Mouse (Mus musculus) heart, adult 8-10 months (tissue): Measurements from ENCODE around the gene Foxn3. TPM values are rescaled to one million over a fixed set of nuclear protein-coding genes. Genes with fewer than 3 reads are reported as not detected.

Experiments used
- DNase-seq: peaks from one replicate; pipeline ENCODE4 v3.0.0; 2022; ENCODE audit warnings: low spot score
- total RNA-seq, 4 experiments: library from RNA; stranded (reverse); gene quantifications; 2 replicates each; pipeline ENCODE4 v1.2.4; 2022

The Foxn3 gene
- total RNA-seq, 4 experiments from 2014 or later = 98.7 to 128 (median 104) TPM

DNA sequence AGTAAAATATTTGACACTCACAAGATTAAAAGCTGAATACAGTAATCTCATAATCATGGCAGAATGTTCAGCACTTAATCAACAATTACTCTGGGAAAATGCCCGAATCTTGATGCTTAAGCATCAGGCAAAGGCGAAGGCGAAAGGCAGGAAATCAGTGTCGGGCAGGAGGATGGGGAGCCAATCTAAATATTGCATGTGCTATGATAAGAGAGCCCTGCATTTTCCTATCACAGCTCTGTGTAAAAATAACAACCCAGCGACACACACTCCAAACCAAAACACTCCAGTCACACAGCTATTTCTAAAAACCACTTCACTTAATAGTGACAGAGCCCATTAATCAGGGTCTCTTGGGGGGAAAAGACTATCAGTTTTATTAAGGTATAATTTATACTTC lies 305.8 kb downstream of the Foxn3 start:
- no peak for DNase-seq

DNA sequence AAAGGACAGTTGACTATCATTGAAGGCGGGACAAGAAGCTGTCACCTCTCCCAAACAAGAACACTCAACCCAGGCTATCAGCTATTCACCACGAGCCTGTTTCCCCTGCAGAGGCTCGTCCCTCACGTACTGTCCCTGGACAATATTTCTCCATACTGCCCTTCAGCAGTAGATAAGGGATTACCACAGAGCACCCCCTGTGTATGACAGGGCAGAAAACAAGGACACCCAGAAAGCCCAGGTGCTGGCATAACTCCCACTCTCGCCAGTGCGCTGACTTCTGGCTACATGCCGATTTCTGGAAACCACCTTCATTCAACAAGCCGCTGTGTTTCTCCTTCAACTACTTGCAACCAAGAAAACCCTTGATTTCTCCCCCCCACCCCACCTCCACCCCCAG lies 306.4 kb downstream of the Foxn3 start:
- DNase-seq = no peak

DNA sequence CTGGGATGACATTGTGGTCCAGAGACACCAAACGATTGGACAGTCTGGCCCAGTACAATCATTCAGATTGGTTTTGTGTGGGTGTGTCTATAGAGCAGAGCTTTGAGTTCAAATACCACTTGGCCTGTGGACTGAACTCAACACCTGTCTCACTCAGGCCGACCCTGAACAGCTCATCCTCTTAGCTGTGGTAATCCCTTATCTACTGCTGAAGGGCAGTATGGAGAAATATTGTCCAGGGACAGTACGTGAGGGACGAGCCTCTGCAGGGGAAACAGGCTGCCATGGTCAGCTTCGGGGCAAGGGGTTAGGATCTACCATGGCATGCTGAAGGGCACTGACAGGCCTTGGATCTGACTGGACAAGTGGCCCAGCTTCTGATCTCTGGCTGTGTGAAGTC lies 306.9 kb downstream of the Foxn3 start:
- no peak for DNase-seq

DNA sequence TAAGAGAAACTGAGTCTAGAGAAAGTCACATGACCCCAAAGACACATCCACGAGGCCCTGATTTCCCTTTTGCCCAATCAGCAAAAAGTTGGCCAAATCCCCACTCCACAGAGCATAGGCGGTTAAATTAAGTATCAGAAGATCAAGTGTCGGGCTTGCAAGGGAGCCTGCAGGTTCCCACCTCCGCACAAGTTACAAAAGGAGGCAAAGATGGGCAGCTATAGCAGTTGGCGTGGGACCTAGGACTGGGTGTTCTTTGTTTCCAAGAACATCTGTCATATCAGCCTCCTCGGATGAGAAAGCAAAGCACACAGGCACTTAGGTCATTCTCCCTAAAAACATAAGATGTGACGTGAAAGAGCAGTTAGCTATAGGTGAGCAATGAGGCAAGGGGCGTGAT lies 308.9 kb downstream of the Foxn3 start:
- no peak for DNase-seq

- no peak for DNase-seq
Measured at GRCm38 (mm10) chr12:99253562-99253961, 309.8 kb downstream of the Foxn3 start.

- no peak for DNase-seq
Measured at GRCm38 (mm10) chr12:99248606-99249005, 314.8 kb downstream of the Foxn3 start.

DNA sequence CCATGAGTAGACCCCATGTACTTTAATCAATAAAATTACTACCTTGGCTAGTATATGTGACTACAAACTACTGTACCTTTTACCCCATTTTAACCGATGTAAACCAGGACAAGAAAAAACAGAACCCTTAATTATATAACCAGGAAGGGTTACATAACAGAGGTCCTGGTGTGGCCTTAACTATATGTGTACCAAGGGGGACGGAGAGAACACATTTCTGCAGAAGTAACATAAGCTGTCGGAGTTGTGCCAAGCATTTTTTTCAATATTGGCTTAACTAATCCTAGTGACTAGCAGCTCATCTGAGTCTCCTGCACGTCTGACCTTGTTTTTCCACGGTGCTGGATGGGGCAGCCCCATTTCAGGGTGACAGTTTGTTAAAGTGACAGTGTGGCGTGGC lies 315.4 kb downstream of the Foxn3 start:
- no peak for DNase-seq

DNA sequence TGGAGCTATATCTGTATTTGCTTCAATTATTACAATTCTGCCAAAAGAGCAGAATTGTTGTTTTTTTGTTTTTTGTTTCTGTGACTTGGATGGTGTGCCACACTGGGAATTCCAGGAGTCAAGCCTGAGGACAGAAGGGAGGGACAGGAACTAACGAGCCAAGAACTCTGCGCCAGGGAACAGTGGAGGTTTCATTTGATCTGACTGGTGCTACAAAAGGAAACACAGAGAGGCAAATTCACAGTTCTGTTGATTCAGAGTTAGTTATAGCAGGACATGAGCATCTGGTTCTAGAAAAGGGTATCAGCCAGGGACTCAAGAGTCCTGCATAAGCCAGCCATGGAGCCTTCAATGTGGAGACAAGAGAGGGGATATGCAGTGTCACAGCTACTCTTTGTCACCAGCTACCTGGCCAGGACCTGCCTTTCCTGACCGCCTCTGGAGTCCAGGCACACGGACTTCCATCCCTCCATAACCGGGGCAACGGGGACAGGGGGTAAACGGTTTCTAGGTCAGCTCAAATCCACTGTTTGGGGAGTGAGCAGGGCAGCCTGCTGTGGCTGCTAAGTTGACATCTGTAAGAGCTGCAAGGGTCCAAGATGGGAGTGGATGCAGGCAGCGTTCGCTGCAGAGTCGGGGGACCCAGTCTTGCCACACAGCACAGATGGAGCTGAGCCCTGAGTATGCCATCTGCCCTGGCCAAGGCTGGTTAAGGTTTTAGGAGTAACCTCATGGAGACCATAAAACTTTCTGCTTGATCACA lies 316.2 kb downstream of the Foxn3 start:
- DNase-seq = no peak

DNA sequence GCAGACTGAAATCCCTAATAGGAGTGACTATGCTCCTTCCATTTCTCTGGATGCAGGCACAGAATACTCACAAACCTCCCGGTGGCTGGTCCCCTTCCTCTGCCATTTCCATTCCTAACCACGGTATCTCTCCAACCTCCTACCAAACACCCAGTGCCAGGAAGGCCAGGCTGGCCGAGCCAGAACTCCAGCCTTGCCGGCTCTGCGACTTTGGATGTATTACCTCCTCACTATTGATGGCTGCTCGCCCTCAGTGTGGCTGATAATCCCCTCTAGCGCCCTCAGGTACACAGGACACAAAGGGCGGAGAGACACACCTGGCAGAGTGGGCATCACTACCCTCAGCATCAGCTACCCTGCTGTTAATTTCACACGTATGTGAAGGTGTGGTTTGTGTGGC lies 318.7 kb downstream of the Foxn3 start:
- no peak for DNase-seq

- DNase-seq = no peak
Measured at GRCm38 (mm10) chr12:99244264-99244663, 319.1 kb downstream of the Foxn3 start.

DNA sequence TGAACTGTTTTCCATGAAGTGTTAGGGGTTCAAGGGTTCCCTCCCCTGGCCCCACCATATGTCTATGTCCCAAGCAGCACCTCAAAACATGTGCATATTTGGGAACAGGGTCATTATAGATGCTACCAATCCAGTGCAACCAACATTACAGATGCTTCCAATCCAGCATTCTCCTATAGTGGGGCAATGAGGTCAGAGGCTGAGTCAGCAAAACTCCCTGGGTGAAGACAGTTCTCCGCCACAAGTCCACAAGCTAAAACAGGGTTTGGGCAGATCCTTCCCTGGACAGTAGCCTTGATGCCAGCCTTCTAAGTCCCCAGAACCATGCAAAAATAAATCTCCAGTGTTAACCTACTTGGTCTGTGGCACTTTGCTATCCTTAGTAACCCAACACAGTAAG lies 320.1 kb downstream of the Foxn3 start:
- DNase-seq = no peak

DNA sequence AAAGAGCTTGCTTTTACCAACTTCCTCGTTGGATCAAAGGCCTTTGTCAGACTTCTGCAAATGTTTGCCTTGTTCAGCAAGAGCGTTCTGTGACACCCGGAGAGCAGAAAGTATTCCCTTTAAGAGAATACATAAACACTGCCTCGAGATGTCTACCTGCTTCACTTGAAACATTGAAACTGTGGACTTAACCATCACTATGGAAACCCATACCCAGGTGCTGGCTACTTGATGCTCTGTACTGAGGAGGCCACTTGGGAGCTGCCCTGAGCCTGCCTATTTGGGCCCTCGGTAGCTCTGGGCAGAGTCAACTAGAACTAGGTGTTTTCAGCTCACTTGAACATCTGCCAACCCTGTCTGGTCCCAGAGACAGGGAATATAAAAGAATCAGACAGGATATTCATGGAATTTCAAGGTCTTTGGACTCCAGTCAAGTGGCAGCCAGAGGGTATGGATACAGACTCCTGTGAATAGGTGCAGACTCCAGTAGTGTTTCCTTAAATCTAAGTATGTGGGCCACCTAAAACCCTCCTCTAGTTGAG lies 323.1 kb downstream of the Foxn3 start:
- DNase-seq = no peak

DNA sequence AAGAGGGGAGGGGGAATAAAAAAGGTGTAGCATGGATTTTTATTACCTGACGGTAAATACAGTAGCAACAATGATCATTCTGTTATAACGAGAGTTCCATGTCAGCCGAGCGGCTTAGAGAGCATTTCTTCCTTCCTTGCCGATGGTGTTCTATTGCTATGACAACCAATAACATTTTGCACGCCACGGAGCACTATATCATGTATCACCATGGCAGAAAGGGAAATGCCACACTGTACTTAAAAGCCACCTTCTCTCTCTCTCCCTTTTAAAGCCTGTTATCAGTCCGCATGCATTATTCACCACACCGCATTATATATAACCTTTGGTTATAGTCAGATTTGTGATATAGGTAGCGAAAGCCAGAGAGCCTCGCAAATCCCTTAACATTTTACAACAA lies 323.6 kb downstream of the Foxn3 start:
- no peak for DNase-seq

GRCm38 (mm10) chr12:99237497-99237896 lies 325.9 kb downstream of the Foxn3 start:
- no peak for DNase-seq

DNA sequence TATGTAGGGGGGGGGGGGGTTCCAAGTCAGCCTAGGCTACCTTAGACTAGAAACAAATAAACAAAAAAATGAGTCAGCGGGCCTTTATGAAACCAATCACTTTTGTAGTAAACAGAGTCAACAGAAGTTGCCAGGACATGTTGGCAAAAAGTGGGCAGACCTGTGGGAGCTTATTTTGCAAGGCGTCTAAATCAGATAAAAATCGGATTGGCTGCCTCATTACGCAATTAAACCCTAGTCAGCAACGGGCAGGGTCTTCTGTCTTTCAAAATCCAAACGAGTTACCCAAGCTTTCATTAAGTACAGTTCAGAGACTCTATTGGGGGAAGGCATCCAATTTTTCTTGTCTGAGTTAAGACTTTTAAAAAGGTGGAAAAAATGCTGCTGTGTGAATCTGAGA lies 329.0 kb downstream of the Foxn3 start:
- DNase-seq = no peak

DNA sequence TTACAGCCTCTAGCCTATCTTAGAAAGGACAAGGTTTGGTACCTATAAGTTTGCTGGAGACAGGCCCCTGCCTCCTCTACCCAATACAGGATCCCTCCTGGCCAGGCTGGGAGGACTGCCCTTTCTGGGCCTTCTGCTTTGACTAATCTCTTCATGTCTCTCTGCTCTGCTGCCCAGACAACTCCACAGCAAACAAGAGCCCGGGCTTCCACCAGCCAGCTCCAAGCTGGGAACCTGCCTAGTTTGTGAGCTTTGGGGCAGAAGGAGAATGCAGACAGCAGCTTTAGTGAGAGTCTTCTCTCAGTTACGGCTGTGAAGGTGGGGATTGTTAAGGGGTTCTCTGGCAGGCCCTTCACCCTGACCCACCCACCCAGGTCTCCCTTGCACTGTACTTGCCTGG lies 330.0 kb downstream of the Foxn3 start:
- DNase-seq = no peak

GRCm38 (mm10) chr12:99232478-99232877 lies 330.9 kb downstream of the Foxn3 start:
- DNase-seq = no peak

- no peak for DNase-seq
Measured at GRCm38 (mm10) chr12:99231321-99231720, 332.1 kb downstream of the Foxn3 start.

- no peak for DNase-seq
Measured at GRCm38 (mm10) chr12:99230783-99231048, 332.7 kb downstream of the Foxn3 start.

- DNase-seq = no peak
Measured at GRCm38 (mm10) chr12:99229973-99230782, 333.2 kb downstream of the Foxn3 start.

DNA sequence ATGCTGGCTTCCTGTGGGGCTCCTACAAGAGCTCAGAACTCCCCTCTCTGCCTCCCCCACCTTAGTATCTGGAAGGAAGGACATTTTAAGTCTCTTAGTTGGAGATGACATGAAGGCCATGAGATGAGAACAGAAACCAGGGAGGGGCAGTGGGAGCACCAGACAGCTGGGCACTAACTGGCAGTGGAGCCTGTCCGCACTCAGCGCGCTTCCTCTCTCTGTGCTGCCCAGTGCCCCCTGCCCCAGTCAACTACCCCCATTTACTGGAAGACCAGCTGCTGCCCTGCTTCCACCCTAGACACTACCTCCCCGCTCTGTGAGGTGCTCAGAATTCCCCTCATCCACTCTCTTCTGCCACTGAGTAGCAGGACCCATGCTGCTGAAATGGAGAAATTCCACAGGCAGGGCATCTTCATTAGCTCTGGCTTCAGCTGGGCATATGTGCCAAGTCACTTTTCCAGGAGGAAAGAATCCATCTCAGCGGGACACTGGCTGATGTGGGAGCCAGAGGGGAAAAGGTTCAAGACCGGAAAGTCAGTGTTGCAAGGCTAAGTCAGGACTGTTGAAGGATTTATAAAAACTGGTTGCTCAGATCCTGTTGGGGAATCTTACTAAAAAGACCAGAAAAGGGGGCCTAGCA lies 335.9 kb downstream of the Foxn3 start:
- no peak for DNase-seq

GRCm38 (mm10) chr12:99224863-99225603 lies 338.3 kb downstream of the Foxn3 start:
- no peak for DNase-seq
